Mouse (Mus musculus) activated CD4-positive, CD25-positive, alpha-beta regulatory T cell, adult 4 months (primary cell): Measurements from ENCODE around the gene Peli2. TPM values are rescaled to one million over a fixed set of nuclear protein-coding genes. Genes with fewer than 3 reads are reported as not detected.

ENCODE experiments used
- ATAC-seq: one replicate; pipeline ENCODE4 v1.8.0; 2017
- polyA plus RNA-seq, 2 experiments: library from polyadenylated mRNA; unstranded; fragments of 100-300 nt; shearing (Covaris generic); gene quantifications; one replicate each; pipeline ENCODE4 v1.2.1; 2017

Gene Peli2
- polyA plus RNA-seq, 2 experiments from 2014 or later: 0.32 to 0.47 TPM

GRCm38 (mm10) chr14:48225810-48226446, 105.3 kb downstream of the Peli2 start:
- ATAC-seq: peak; percentile 10

- no peak for ATAC-seq
These were observed 106.1 kb downstream of the Peli2 start for GRCm38 (mm10) chr14:48226759-48227158.

GRCm38 (mm10) chr14:48234785-48235519, 114.3 kb downstream of the Peli2 start:
- no peak for ATAC-seq

- no peak for ATAC-seq
These were observed 120.7 kb downstream of the Peli2 start for GRCm38 (mm10) chr14:48241335-48241734.

- ATAC-seq: no peak
These were observed 125.6 kb downstream of the Peli2 start for GRCm38 (mm10) chr14:48246236-48246635.

- no peak for ATAC-seq
These were observed 126.3 kb downstream of the Peli2 start for GRCm38 (mm10) chr14:48246963-48247362.

- no peak for ATAC-seq
These were observed 128.8 kb downstream of the Peli2 start for GRCm38 (mm10) chr14:48249459-48249858.

- ATAC-seq: no peak
These were observed 129.3 kb downstream of the Peli2 start for GRCm38 (mm10) chr14:48249909-48250308.

- no peak for ATAC-seq
These were observed 130.9 kb downstream of the Peli2 start for GRCm38 (mm10) chr14:48251381-48251979.

GRCm38 (mm10) chr14:48253183-48253582, 132.6 kb downstream of the Peli2 start:
- ATAC-seq: no peak

- ATAC-seq: no peak
These were observed 134.1 kb downstream of the Peli2 start for GRCm38 (mm10) chr14:48254696-48255095.

GRCm38 (mm10) chr14:48255290-48255689, 134.7 kb downstream of the Peli2 start:
- ATAC-seq: no peak

GRCm38 (mm10) chr14:48257759-48258158, 137.1 kb downstream of the Peli2 start:
- no peak for ATAC-seq

GRCm38 (mm10) chr14:48258696-48259366, 138.2 kb downstream of the Peli2 start:
- ATAC-seq: no peak

- ATAC-seq: no peak
These were observed 142.5 kb downstream of the Peli2 start for GRCm38 (mm10) chr14:48263146-48263545.

GRCm38 (mm10) chr14:48266710-48267109, 146.1 kb downstream of the Peli2 start:
- ATAC-seq: no peak

GRCm38 (mm10) chr14:48278291-48278690, 157.7 kb downstream of the Peli2 start:
- ATAC-seq: no peak

- ATAC-seq: no peak
These were observed 166.3 kb downstream of the Peli2 start for GRCm38 (mm10) chr14:48286949-48287348.

- ATAC-seq: no peak
These were observed 167.0 kb downstream of the Peli2 start for GRCm38 (mm10) chr14:48287581-48287980.

- no peak for ATAC-seq
These were observed 168.0 kb downstream of the Peli2 start for GRCm38 (mm10) chr14:48288600-48288999.

GRCm38 (mm10) chr14:48289602-48290599, 169.3 kb downstream of the Peli2 start:
- ATAC-seq: no peak

GRCm38 (mm10) chr14:48293498-48293897, 172.9 kb downstream of the Peli2 start:
- ATAC-seq: no peak
